Mouse (Mus musculus) megakaryocyte, embryonic 14.5 days (primary cell): ENCODE results near the gene Rnf145.

ENCODE experiments used
- FLI1 ChIP-seq: IDR thresholded peaks from 2 replicates; pipeline ENCODE4 v1.6.1; 2012; ENCODE audit warnings: low read length, inconsistent platforms, mixed read lengths
- GATA1 ChIP-seq: IDR thresholded peaks from 3 replicates; pipeline ENCODE4 v1.6.1; 2012; ENCODE audit warnings: mixed read lengths, low read length, inconsistent platforms, borderline replicate concordance

DNA sequence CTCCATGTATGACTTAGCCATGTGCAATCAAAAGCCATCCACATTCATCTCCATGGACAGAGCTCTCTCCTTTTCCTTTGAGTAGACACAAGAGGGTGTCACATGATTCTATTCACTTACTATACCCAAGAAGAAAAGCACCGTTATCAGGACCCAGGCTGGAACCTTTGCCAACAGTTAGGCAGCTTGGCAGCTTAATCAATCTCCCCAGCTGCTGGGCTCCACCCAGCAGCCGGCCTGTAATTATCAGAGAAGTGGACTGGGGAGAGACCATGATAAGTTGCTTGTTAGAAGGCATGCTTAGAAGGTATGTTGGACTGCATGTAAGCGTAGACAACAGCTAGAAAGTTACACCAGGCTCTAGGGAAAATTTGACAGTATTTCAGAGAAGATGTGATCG lies 9.9 kb upstream of the Rnf145 start:
- no peak for TF ChIP-seq GATA1
- no peak for TF ChIP-seq FLI1
